Mouse (Mus musculus) heart, postnatal 4 days (tissue): Measurements from ENCODE around the gene Ust. TPM values are rescaled to one million over a fixed set of nuclear protein-coding genes. Genes with fewer than 3 reads are reported as not detected.

Source experiments
- DNase-seq: peaks from one replicate; pipeline ENCODE4 v3.0.0; 2021
- total RNA-seq, 2 experiments: library from RNA; stranded (reverse); gene quantifications; 2 replicates each; pipeline ENCODE4 v1.2.3; 2021

Ust gene
- total RNA-seq, 2 experiments from 2014 or later = 3.0 to 3.1 TPM

GRCm38 (mm10) chr10:8320771-8321170, 197.9 kb downstream of the Ust start:
- no peak for DNase-seq

- DNase-seq = no peak
Measured at GRCm38 (mm10) chr10:8309435-8309834, 209.2 kb downstream of the Ust start.

DNA sequence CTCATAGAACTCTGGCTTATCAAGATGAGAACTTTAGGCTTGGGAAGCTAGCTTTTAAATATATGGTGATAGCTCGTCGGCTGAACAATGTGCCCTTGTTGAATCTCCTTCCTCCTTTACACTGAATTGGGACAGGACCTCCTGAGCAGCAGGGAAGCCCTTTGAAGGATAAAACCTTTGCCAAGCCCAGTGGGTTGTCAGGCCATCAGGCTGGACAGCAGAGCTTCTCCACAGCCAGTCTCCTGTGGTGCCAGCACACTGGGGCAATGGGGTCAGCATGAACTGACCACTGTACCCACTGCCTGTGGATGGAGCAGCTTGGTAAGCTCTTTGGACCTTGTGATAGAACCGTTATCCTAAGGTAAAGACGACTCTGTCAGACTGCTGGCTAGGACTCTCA, 214.4 kb downstream of the Ust start:
- no peak for DNase-seq

- no peak for DNase-seq
Measured at GRCm38 (mm10) chr10:8299166-8299565, 219.5 kb downstream of the Ust start.

DNA sequence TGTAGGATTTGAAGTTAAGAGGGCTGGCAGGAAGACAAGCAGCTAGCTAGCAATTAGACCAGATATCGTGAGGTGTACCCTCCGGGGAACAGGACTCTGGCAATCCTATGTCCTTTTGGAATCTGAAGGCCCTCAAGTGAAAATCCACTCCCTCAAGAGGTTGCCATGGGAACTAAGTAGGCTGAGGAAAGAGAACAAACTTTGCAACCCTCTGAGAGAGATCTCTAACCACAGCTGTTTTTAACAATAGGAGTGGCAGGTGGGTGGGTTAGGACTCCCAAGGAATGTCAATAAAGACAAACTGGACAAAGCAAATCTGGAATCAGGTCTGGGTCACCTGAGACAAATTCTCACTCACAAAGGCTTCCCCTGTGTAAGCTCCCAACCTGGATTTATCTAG, 221.4 kb downstream of the Ust start:
- DNase-seq = no peak

DNA sequence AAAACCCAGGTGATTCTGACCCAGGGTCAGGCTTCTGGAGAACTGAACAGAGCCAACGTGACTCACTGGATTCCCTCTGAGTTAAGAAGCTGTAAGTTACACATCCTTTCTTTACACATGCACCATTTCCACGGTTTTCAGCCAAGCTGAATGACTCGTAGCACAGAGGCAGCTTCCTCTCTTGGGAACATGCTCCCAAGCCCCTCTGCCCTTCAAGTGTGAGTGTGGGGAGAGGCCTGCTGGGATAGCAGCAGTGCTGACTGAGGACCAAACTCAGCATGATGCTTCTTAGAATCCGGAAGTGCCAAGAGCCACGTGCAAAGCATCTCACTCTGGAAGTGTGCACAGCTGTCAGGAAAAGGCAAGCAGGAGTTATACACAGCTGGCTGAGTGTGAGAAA, 228.0 kb downstream of the Ust start:
- DNase-seq = peak; percentile 26

DNA sequence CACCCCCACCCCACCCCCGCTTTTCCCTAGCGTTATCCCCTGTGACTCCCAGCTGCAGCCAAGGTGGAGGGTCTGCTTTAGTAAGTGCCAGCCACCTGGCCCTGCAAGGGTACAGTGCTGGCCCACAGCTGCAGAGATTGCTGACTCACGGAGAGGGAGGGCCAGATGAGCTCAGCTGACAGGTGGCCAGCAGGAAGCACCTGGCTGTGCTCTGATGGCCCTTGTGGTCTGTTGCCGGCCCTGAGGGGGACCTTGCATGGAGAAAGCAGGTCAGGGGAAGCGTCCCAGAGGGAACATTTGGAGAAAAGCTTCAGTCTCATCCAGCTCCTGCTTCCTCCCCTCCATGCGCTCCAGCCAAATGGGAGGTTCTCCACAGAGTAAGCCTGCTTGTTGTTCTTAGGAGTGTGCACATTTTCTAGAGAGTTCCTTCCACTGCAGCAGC, 231.3 kb downstream of the Ust start:
- DNase-seq = peak; percentile 17

DNA sequence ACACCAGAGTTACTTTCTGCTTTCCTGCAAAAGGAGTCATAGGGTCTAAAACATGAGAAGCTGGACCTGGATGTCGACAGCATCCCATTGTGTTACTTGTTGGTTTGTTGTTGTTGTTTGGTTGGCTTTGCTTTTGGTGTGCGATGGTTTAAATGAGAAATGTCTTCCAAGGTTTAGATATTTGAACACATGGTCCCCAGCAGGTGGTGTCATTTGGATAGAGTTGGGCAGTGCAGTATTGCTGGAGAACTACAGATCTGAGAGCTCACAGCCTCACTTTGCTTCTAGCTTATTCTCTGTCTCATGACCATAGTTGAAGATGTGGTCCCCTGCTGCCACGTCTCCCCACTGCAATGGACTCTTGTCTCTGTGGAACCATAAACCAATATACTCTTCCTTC, 234.6 kb downstream of the Ust start:
- DNase-seq = no peak

- DNase-seq = no peak
Measured at GRCm38 (mm10) chr10:8277094-8277493, 241.5 kb downstream of the Ust start.

GRCm38 (mm10) chr10:8269681-8270080, 248.9 kb downstream of the Ust start:
- DNase-seq = no peak

- DNase-seq = no peak
Measured at GRCm38 (mm10) chr10:8259716-8260115, 258.9 kb downstream of the Ust start.

DNA sequence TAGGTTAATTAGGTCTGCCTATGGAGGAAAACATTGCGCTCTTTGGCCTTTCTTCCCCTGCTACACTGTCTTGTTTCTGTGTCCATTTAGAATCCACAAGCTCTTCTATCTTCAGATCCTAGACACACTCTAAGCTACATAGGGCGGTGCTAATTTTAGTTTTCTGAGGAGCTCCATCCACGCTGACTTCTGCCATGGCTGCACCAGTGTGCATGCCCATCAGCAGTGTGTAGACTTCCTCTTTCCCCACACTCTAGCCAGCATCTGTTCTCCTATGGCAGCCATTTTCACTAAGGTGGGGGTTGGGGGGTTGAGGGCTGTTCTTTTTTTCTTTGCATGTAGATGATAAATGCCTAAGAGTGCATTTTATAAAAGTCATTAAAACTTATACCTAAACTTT, 268.6 kb downstream of the Ust start:
- DNase-seq = no peak

DNA sequence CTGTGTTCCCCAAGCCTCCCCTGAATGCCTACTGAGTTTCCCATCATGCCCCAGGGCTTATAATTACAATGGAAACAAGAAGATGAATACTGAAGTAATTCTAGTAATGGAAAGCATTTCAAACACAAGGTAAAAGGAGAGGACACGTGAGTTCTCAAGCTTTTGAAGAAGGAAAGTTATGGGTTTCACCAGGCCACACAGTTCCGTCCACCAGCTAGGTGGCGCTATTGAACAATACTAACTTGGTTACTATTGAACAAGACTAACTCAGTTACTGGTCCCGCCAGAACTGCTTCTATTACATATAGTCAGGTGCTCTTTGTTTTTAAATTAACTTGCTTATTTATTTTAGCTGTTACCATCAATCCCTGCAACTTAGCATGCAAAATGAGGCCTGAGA, 276.3 kb downstream of the Ust start:
- peak; percentile 78 for DNase-seq

DNA sequence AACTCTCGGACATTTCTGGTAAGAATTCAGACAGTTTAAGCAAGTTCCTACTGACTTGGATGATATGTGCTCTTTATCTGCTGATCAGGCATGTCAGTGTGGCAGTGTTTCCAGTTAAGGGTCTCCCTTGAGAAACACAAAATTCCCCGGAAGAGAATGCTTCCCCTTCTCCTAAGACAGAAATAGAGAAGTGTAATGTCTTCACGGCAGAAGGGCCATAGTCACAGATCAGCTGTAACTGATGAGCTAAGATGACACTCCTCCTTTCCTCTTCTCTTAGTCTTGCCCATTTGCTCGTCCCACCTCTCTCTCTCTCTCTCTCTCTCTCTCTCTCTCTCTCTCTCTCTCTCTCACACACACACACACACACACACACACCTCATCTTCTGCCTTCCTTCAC, 277.9 kb downstream of the Ust start:
- DNase-seq = no peak

DNA sequence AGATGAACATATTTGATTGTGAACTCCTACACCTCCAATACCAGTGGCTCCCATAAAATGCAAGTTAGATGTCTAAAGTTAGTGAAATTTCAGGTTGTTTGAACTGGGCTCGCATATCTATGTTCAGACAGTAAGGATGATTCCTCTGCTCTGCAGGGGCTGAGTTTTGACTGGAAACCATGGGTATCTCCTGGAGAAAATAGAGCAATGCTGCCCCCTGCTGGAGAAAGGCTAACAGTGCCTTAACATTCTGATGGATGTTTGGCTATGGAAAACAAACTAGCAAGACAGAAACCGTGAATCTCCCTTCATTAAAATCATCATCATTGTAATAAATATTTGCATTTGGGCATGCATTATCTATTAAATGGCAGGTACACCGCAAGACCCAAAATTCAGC, 278.4 kb downstream of the Ust start:
- DNase-seq = peak; percentile 87

DNA sequence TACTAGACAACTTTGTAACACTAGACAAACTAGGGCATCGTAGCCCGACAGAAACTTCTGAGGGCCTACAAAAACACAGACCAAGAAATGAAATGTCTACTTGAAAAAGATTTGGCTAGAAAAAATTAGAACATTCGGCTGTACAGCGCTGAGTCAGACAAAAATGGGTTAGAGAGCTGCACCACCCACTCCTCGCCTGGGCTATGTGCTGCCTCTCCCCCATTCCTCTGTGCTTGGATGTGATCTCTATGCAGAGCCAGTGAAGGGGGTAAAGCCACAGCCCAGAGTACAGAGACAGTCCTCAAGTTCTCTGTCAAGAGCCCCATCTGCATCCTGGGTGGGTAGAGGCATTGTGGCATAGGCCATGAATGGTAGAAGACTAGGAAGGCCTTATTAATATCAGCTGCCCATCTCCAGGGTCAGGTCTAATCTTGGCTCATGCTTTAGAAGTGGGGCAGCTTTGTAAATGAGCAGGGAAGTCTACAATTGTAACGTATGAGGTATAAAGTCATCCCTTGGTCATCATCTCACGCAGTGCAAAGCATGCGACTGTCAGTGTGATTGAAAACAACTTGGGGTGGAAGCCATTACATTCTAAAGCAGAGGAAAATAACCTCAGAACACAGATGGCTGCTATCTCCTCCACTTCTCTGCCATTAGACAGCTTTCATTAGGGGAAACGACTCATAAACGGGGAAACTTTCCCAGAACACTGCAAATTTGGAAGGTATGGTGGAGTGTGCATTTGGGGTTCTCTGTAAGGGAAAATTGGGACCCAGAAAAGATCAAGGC, 281.6 kb downstream of the Ust start:
- DNase-seq = no peak

GRCm38 (mm10) chr10:8233148-8233901, 285.3 kb downstream of the Ust start:
- DNase-seq = peak; percentile 6

- no peak for DNase-seq
Measured at GRCm38 (mm10) chr10:8232535-8232934, 286.1 kb downstream of the Ust start.

DNA sequence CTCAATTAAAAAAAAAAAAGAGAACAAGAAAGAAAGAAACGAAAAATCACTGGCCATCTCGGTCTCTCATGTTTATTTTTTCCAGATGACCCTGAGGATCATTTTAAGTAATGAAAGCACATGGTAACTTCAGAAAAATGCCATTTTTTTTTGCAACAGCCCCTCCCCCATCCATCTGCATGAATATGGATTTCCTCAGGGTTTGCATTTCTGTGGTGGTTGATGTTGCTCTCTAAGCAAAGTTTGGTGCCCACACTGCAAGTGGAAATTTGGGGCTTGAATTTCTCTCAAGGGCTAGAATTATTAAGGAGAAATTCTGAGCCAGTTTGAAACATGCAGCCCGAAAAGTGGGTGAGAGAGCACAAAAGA, 290.3 kb downstream of the Ust start:
- DNase-seq = no peak

GRCm38 (mm10) chr10:8227705-8228374, 290.8 kb downstream of the Ust start:
- DNase-seq = no peak

GRCm38 (mm10) chr10:8226650-8227049, 292.0 kb downstream of the Ust start:
- DNase-seq = no peak

- DNase-seq = no peak
Measured at GRCm38 (mm10) chr10:8224641-8225040, 294.0 kb downstream of the Ust start.

- DNase-seq = no peak
Measured at GRCm38 (mm10) chr10:8224046-8224445, 294.6 kb downstream of the Ust start.
